Mouse (Mus musculus): Measurements from ENCODE around the gene Sgcg. TPM values are rescaled to one million over a fixed set of nuclear protein-coding genes. Genes with fewer than 3 reads are reported as not detected.

Gene Sgcg
- total RNA-seq, 2 experiments from 2014 or later: not detected

Other genes with a start within 250 kb of the Sgcg start
- 0.19 TPM in 1 of 2 replicates, not detected in the other for gene Tnfrsf19, start 212.0 kb downstream of the Sgcg start, total RNA-seq (2015; ENCODE audit: low replicate concordance)
- gene Tnfrsf19, start 212.0 kb downstream of the Sgcg start, total RNA-seq (2017; ENCODE audit: low replicate concordance): 0.14 and 0.17 TPM in 2 replicates
- gene Sacs, start 120.0 kb downstream of the Sgcg start, total RNA-seq (2015; ENCODE audit: low replicate concordance): 4.4 and 5.4 TPM in 2 replicates
- gene Sacs, start 120.0 kb downstream of the Sgcg start, total RNA-seq (2017; ENCODE audit: low replicate concordance): 7.1 and 7.6 TPM in 2 replicates
- gene Arl11, start 51.3 kb upstream of the Sgcg start, total RNA-seq (2015; ENCODE audit: low replicate concordance): 5.4 and 7.3 TPM in 2 replicates
- 2.3 and 2.9 TPM in 2 replicates for gene Arl11, start 51.3 kb upstream of the Sgcg start, total RNA-seq (2017; ENCODE audit: low replicate concordance)
- gene Ebpl, start 101.9 kb upstream of the Sgcg start, total RNA-seq (2015; ENCODE audit: low replicate concordance): 0.19 and 0.42 TPM in 2 replicates
- gene Ebpl, start 101.9 kb upstream of the Sgcg start, total RNA-seq (2017; ENCODE audit: low replicate concordance): 0.09 and 1.1 TPM in 2 replicates
- 12.7 and 17.6 TPM in 2 replicates for gene Kpna3, start 181.4 kb upstream of the Sgcg start, total RNA-seq (2015; ENCODE audit: low replicate concordance)
- gene Kpna3, start 181.4 kb upstream of the Sgcg start, total RNA-seq (2017; ENCODE audit: low replicate concordance): 11.0 and 13.4 TPM in 2 replicates

Measured in erythroblast, adult 5-6 weeks (primary cell).